Mouse (Mus musculus) testis, adult 2 months (tissue): Measurements from ENCODE around the gene Farp1.

Source experiments
- CTCF ChIP-seq: fragments of 200-500 bp; IDR thresholded peaks from 2 replicates; pipeline ENCODE4 v1.5.1; 2012; ENCODE audit warnings: low read depth, mild to moderate bottlenecking, inconsistent platforms, low read length, moderate library complexity; ENCODE audit not compliant: control insufficient read depth, insufficient read depth, insufficient replicate concordance
- POLR2A ChIP-seq: fragments of 200-500 bp; IDR thresholded peaks from 2 replicates; pipeline ENCODE4 v1.6.1; 2012; ENCODE audit warnings: low read depth, mild to moderate bottlenecking, inconsistent platforms, low read length, moderate library complexity; ENCODE audit not compliant: control insufficient read depth

DNA sequence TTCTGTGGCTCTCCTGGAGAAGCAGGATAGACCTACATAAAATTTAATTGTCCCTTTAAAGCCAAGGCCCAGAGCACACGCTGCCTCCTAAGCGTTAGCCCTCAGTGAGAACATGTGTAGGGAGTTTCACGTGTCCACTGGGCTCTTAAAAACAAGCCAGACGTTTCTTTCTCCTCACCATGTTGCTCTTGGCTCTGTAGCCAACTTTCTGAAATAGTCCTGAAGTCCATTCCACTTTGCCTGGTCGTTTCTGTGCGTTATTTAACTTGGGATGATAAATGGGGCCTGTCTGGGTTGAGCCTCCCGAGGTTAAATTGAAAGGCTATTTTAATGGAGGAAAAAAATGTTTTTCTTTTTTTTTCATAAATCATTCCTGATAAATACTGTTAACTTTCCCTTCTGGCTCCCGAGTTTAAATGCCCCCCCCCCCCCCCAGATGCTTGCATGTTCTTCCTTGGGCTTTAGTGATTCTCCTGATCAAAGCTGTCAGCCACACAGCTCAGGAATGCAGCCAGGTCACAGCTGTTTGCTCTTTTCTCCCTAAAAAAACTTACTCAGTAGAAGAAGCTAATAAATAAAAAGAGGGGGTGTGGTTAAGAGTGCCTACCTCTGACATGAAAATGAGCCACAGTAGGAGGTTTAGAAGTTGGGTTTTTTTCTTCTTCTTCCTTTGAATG lies 73.6 kb downstream of the Farp1 start:
- TF ChIP-seq CTCF: no peak
- TF ChIP-seq POLR2A: no peak
